Mouse (Mus musculus) embryonic fibroblast, embryonic 13.5 days (primary cell): ENCODE measurements around the gene Metrnl.

Source experiments
- CTCF ChIP-seq: IDR thresholded peaks from 2 replicates; pipeline ENCODE4 v1.5.1; 2011; ENCODE audit warnings: mild to moderate bottlenecking, control low read depth, low read length, moderate library complexity, borderline replicate concordance; ENCODE audit not compliant: insufficient read depth
- POLR2A ChIP-seq: IDR thresholded peaks from 2 replicates; pipeline ENCODE4 v1.6.1; 2011; ENCODE audit warnings: low read depth, mild to moderate bottlenecking, control low read depth, low read length, moderate library complexity

- TF ChIP-seq CTCF = 0 out of 2 replicates have a peak, but pooled peaks have one; percentile 15
- TF ChIP-seq POLR2A = no peak
Measured at GRCm38 (mm10) chr11:121652547-121653305, 48.6 kb upstream of the Metrnl start.
